Mouse (Mus musculus) liver, adult 2 months (tissue): ENCODE results near the gene Tmprss3. TPM values are rescaled to one million over a fixed set of nuclear protein-coding genes. Genes with fewer than 3 reads are reported as not detected.

Experiments used
- DNase-seq: peaks from one replicate; pipeline ENCODE4 v3.0.0-alpha.2; 2011; ENCODE audit warnings: low read depth, low spot score; ENCODE audit errors: extremely low read depth
- H3K27ac ChIP-seq: fragments of 200-500 bp; replicated peaks from 2 replicates; pipeline ENCODE4 v1.5.1; 2012; ENCODE audit warnings: low read depth, mild to moderate bottlenecking, control low read depth, inconsistent platforms, low read length; ENCODE audit not compliant: insufficient read depth
- H3K27me3 ChIP-seq: fragments of 200-500 bp; 2 replicates; pipeline ENCODE4 v1.6.1; 2012; ENCODE audit warnings: mild to moderate bottlenecking, moderate library complexity, low read length, inconsistent platforms; ENCODE audit not compliant: control insufficient read depth, insufficient read depth
- H3K36me3 ChIP-seq: fragments of 200-500 bp; 2 replicates; pipeline ENCODE4 v1.6.1; 2012; ENCODE audit warnings: low read length, inconsistent platforms; ENCODE audit not compliant: control insufficient read depth, insufficient read depth
- H3K4me1 ChIP-seq: fragments of 200-500 bp; 2 replicates; pipeline ENCODE4 v1.6.1; 2011; ENCODE audit warnings: low read length; ENCODE audit not compliant: control insufficient read depth, insufficient read depth
- H3K4me3 ChIP-seq: fragments of 200-500 bp; 2 replicates; pipeline ENCODE4 v1.5.1; 2011; ENCODE audit warnings: low read depth, mild to moderate bottlenecking, control low read depth, low read length, moderate library complexity; ENCODE audit not compliant: insufficient read depth
- H3K79me2 ChIP-seq: fragments of 200-500 bp; 2 replicates; pipeline ENCODE4 v1.6.1; 2012; ENCODE audit warnings: inconsistent platforms, mild to moderate bottlenecking, low read length, moderate library complexity; ENCODE audit not compliant: control insufficient read depth, insufficient read depth
- H3K9ac ChIP-seq: fragments of 200-500 bp; 2 replicates; pipeline ENCODE4 v1.6.1; 2012; ENCODE audit warnings: low read depth, mild to moderate bottlenecking, control low read depth, inconsistent platforms, low read length
- CTCF ChIP-seq: fragments of 200-500 bp; IDR thresholded peaks from 2 replicates; pipeline ENCODE4 v1.5.1; 2011; ENCODE audit warnings: low read depth, low read length, control low read depth
- POLR2A ChIP-seq: fragments of 200-500 bp; IDR thresholded peaks from 2 replicates; pipeline ENCODE4 v1.6.1; 2011; ENCODE audit warnings: low read length, control low read depth; ENCODE audit not compliant: insufficient read depth; ENCODE audit errors: extremely low read depth
- WGBS: fragments of 180-500 bp; shearing (Covaris S2); methylation state at CpG from one replicate; pipeline ENCODE4 v1.1.7; 2018; 5-methylcytosine and 5-hydroxymethylcytosine counted together
- polyA plus RNA-seq: library from polyadenylated mRNA; depleted of rRNA; stranded (reverse); fragments of >200 nt; gene quantifications from 2 replicates; pipeline ENCODE4 v1.2.3, GENCODE M21; 2012
- total RNA-seq: library from RNA; depleted of rRNA; stranded (reverse); fragments of >200 nt; gene quantifications from 2 replicates; pipeline ENCODE4 v1.2.3, GENCODE M21; 2014

Gene Tmprss3
- total and polyA plus RNA-seq, 2 experiments, result not detected

DNA sequence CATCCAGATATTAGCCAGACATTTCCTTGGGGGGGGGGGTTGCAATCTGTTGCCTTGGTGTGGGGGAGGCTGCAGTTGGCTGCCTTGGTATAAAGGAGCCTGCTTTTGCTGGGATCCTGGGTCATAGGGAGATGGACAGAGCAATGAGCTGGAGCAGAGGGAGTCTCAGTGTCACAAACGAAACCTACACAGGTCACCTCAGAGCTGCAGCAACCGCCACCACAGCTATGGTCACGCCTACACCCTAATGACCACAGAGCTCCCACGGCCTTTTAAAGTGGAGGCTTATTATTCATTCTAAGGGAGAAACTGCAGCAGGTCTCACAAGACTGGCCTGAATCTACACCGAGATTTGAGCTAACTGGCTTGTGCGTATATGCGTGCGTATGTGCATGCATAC is 7.0 kb downstream of the Tmprss3 start:
- Histone ChIP-seq H3K27ac (no peak overlapping the region), H3K27me3 (no peaks in the 10 kb centered on the region), H3K4me3 (no peak overlapping the region), H3K36me3 (no peaks in the 10 kb centered on the region), H3K79me2 (no peaks in the 10 kb centered on the region), H3K4me1 (no peaks in the 10 kb centered on the region), H3K9ac (no peak overlapping the region)
- 83% methylated on average over 8 of the region's 8 CpGs for WGBS
- TF ChIP-seq CTCF (no peak), POLR2A (no peak)
- DNase-seq, result no peak

DNA sequence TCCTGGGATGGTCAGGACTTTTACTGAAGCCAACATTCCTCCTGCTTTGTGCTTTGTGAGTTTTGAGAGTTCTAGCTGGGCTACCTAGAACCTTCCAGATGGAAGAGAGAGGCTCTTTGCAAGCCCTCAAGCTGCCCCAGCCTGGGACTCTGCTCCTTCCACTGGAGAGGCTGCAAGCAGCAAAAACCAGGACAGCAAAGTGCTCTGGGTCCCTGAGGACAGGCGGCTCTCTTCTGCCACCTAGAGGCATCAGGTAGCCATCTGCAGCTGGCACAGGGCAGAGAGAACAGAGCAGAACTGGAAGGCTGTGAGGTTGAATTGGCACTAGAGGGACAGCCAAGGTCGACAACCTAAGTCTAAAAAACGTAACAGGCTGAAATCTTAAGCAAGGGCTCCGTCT is 11.4 kb downstream of the Tmprss3 start:
- H3K4me3 ChIP-seq, result no peak overlapping the region
- no peak overlapping the region for H3K27ac ChIP-seq
- H3K9ac ChIP-seq, result no peak overlapping the region
- TF ChIP-seq CTCF (peak; percentile 98), POLR2A (no peak)
- H3K36me3 ChIP-seq, result no peaks in the 10 kb centered on the region
- 6% methylated on average over 4 of the region's 4 CpGs for WGBS
- no peaks in the 10 kb centered on the region for H3K79me2 ChIP-seq
- H3K27me3 ChIP-seq, result no peaks in the 10 kb centered on the region
- peaks cover 5% of the 10 kb centered on the region for H3K4me1 ChIP-seq
- DNase-seq, result peak; percentile 72

DNA sequence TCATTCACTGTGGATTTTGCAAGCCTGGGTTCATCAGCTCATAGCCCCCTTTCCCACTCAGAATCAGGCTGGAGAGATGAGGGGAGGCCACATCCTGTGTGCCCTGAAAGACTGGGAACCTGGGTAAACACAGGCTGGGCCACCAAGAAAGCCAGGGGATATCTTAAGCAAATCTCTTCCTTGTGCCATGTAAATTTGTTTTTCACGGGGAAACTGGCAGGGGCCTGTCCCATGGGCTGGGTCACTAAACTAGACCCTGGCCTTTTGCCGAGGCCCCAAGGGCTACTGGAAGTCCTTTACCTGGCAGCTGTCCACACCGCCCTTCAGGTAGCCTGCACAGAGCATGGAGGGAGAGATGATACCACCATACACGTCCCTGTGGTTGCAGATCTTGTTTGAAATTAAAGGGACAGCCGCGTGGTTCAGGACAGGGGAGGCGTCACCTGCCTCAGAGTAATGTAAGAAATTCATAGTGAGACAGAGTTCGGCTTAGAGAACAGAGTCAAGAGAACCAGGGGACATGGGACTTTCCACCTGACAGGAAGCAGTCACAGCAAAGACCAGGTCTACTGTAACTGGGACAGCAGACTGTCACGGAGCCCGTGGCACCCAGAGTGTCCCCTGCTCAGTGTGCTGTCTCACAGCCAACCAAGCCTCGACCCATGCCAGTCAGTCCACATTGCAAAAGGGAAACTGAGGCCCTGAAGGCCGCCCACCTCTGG is 14.3 kb downstream of the Tmprss3 start:
- WGBS, result 79% methylated on average over 12 of the region's 12 CpGs
- Histone ChIP-seq H3K27ac (no peak overlapping the region), H3K4me1 (peaks cover 12% of the 10 kb centered on the region), H3K9ac (no peak overlapping the region), H3K36me3 (no peaks in the 10 kb centered on the region), H3K79me2 (no peaks in the 10 kb centered on the region), H3K27me3 (no peaks in the 10 kb centered on the region), H3K4me3 (no peak overlapping the region)
- no peak for TF ChIP-seq POLR2A
- TF ChIP-seq CTCF, result no peak
- no peak for DNase-seq

DNA sequence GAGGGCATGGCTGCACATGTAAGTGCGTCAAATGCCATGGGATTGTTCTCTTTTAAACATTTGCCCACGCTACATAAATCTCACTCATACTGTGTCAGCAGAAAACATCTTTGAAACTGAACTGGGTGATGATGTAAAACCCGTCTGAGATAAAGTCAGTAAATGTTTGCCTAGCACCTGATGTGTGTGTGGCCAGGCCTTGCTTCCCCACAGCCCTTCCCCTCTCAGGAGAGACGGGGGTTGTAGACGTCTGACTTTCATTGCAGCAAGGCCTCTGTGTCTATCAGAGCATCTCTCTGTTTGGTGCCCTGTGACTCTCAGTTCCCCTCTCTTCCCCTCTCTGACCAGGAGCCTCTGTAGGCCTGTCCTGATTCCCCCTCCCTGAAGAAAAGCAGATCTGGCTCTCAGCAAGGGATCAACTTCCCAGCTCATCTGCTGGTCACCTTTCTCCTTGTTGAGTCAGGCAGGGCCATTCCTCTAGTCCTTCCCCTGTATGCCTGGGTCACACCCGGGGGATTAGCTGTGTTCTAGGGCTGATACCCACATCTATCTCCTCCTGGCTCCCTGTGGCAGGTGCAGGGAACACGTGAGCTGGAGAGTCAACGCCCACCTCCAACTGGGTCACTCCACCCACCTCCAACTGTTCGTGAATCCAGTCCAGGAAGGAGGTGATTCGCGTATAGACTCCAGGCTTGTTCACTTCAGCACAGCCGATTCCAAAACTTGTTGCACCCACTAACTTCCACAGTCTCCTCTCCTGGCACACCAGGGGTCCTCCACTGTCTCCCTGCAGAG is 15.4 kb downstream of the Tmprss3 start:
- H3K79me2 ChIP-seq, result no peaks in the 10 kb centered on the region
- H3K4me3 ChIP-seq, result no peak overlapping the region
- H3K9ac ChIP-seq, result no peak overlapping the region
- peak; percentile 43 for DNase-seq
- peaks cover 12% of the 10 kb centered on the region for H3K4me1 ChIP-seq
- 25% methylated on average over 12 of the region's 12 CpGs for WGBS
- no peaks in the 10 kb centered on the region for H3K36me3 ChIP-seq
- no peaks in the 10 kb centered on the region for H3K27me3 ChIP-seq
- TF ChIP-seq CTCF (no peak), POLR2A (no peak)
- no peak overlapping the region for H3K27ac ChIP-seq

DNA sequence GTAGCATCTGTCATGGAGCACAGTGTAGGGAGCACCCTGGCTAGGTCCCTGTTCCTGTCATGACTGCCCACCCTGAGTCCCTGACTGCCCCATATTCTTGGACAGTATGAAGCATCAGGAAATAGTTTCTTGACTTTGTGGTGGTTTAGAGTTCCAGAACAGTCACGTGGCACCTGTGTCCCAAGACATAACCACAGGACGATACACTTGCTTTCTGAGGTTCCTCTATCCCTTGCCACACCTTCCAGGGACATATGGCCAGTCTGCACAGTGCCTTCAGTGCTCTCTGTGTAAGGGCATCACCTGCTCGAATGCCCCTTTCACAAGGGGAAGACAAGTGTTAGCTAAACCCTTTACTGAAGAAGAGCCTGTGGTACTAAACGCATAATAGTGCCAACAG is 17.3 kb downstream of the Tmprss3 start:
- peaks cover 12% of the 10 kb centered on the region for H3K4me1 ChIP-seq
- WGBS, result 92% methylated on average over 4 of the region's 4 CpGs
- no peak for DNase-seq
- no peak overlapping the region for H3K9ac ChIP-seq
- H3K79me2 ChIP-seq, result no peaks in the 10 kb centered on the region
- no peak for TF ChIP-seq CTCF
- TF ChIP-seq POLR2A, result no peak
- no peak overlapping the region for H3K4me3 ChIP-seq
- H3K36me3 ChIP-seq, result no peaks in the 10 kb centered on the region
- H3K27me3 ChIP-seq, result no peaks in the 10 kb centered on the region
- no peak overlapping the region for H3K27ac ChIP-seq

DNA sequence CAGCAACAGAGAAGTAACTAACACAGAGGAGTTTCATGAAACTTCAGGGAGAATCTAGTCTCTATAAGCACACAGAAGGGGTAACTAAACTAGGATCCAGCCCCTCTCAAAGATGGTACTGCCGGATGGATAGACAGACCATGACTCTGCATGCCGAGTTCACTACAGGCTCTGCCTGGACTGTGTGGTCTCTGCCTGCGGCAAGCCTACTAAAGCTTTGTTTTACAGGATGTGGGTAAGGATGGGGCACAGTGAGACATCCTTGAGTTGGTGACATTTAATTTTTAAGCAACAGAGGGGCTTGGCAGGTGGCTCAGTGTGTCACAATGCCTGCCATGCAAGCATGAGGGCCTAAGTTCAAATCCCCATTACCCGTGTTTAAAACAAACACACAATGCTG is 22.5 kb downstream of the Tmprss3 start:
- DNase-seq, result no peak
- Histone ChIP-seq H3K27ac (no peak overlapping the region), H3K4me1 (peaks cover 7% of the 10 kb centered on the region), H3K9ac (no peak overlapping the region), H3K4me3 (no peak overlapping the region), H3K36me3 (no peaks in the 10 kb centered on the region), H3K79me2 (no peaks in the 10 kb centered on the region), H3K27me3 (no peaks in the 10 kb centered on the region)
- WGBS, result 82% methylated on average over 4 of the region's 4 CpGs
- TF ChIP-seq CTCF (no peak), POLR2A (no peak)
